Mouse (Mus musculus): Measurements from ENCODE around the gene Pard3. TPM values are rescaled to one million over a fixed set of nuclear protein-coding genes. Genes with fewer than 3 reads are reported as not detected.
A peak's percentile ranks its signal among the peaks of the same experiment; 100 is the strongest.

Pard3 gene
- polyA plus RNA-seq, 1 experiment from 2014 or later, result 33.8 TPM

DNA sequence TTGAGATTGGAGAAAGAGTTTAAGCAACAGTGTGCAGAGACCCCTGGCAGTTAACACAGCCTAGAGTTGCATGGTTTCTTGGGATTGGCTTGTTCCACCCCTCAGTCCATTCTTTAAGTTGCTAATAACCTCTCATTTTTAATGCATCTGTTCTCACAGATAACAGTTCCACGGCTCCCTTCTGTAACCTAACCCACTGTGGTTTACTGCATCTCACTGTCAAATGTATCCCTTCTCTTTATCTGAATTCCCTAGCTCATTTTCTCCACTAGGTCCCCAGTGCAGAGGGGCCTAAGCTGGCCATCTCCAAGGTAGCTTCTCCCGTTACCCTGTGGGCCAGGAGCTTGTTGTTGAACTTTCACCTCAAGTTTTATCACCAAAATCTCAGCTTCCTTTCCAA is 492.1 kb downstream of the Pard3 start:
- H3K4me2 ChIP-seq, result no peak overlapping the region
- no peaks in the 10 kb centered on the region for H3K9me3 ChIP-seq (ENCODE audit: low read depth, low read length)
- WGBS, result 75% methylated on average over 2 of the region's 2 CpGs
- H3K4me1 ChIP-seq (ENCODE audit: insufficient read depth), result 0 out of 2 replicates have a peak, but pooled peaks cover 4% of the 10 kb centered on the region
- no peak for TF ChIP-seq CTCF (IDR thresholded peaks at IDR 0.05; ENCODE audit: low read depth)
- DNase-seq, result no peak
- no peak overlapping the region for H3K9ac ChIP-seq
- H3K27me3 ChIP-seq (ENCODE audit: insufficient read depth, low read length), result no peaks in the 10 kb centered on the region
- H3K27ac ChIP-seq (ENCODE audit: low read depth), result no peak overlapping the region
- H3K36me3 ChIP-seq (ENCODE audit: insufficient read depth), result no peaks in the 10 kb centered on the region
- H3K4me3 ChIP-seq (ENCODE audit: low read depth, low read length), result no peak overlapping the region
- ATAC-seq (ENCODE audit: insufficient read depth), result no peak

DNA sequence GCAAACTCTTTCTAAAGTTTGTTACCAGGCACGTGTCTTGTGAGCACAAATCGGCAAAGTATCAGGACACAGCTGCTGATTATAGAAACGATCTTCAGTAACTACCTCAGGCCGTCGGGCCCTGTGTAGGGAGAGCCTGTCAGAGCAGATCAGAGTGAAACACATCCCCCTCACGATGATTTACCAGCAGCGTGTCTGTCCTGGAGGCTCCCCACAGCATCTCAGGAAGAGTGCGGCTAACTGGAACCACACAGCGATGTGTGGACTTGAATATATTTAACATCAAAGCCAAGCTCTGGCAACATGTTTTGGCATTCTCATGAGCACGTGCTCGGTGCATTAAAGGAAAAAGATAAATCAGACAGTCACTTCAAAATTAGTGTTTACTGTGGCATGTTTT is 493.3 kb downstream of the Pard3 start:
- ATAC-seq (ENCODE audit: insufficient read depth), result 0 out of 2 replicates have a peak, but pooled peaks have one; percentile 41
- H3K27me3 ChIP-seq (ENCODE audit: insufficient read depth, low read length), result no peaks in the 10 kb centered on the region
- H3K9ac ChIP-seq, result no peak overlapping the region
- whole genome bisulfite sequencing, result 44% methylated on average over 11 of the region's 11 CpGs
- H3K27ac ChIP-seq (ENCODE audit: low read depth), result no peak overlapping the region
- H3K9me3 ChIP-seq (ENCODE audit: low read depth, low read length), result no peaks in the 10 kb centered on the region
- H3K4me3 ChIP-seq (ENCODE audit: low read depth, low read length), result no peak overlapping the region
- TF ChIP-seq CTCF (IDR thresholded peaks at IDR 0.05; ENCODE audit: low read depth), result no peak
- H3K36me3 ChIP-seq (ENCODE audit: insufficient read depth), result no peaks in the 10 kb centered on the region
- peak; percentile 45 for DNase-seq
- 0 out of 2 replicates have a peak, but pooled peaks cover 4% of the 10 kb centered on the region for H3K4me1 ChIP-seq (ENCODE audit: insufficient read depth)
- no peak overlapping the region for H3K4me2 ChIP-seq

DNA sequence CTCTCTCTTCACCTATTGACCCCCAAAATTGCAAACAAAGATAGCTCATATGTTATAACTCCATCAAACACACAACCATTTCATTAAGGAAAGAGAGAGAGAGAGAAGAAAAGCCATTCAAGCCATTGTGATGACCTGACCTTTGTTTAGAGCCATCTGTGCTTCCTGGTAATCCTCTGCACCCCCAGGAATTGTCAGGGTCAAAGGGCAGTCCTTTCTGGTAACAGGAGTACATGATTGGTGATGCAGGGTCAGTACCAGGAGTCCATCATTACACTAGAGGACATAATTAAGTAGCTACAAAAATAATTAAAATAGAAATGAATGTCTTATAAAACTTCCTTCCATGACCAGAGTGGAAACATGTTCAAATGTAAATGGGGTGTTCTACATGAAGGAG is 493.9 kb downstream of the Pard3 start:
- no peak for TF ChIP-seq CTCF (IDR thresholded peaks at IDR 0.05; ENCODE audit: low read depth)
- Histone ChIP-seq H3K4me2 (no peak overlapping the region), H3K27me3 (ENCODE audit: insufficient read depth, low read length) (no peaks in the 10 kb centered on the region), H3K27ac (ENCODE audit: low read depth) (no peak overlapping the region), H3K36me3 (ENCODE audit: insufficient read depth) (no peaks in the 10 kb centered on the region), H3K9ac (no peak overlapping the region), H3K4me3 (ENCODE audit: low read depth, low read length) (no peak overlapping the region), H3K4me1 (ENCODE audit: insufficient read depth) (0 out of 2 replicates have a peak, but pooled peaks cover 4% of the 10 kb centered on the region), H3K9me3 (ENCODE audit: low read depth, low read length) (no peaks in the 10 kb centered on the region)
- ATAC-seq (ENCODE audit: insufficient read depth), result no peak
- no peak for DNase-seq

DNA sequence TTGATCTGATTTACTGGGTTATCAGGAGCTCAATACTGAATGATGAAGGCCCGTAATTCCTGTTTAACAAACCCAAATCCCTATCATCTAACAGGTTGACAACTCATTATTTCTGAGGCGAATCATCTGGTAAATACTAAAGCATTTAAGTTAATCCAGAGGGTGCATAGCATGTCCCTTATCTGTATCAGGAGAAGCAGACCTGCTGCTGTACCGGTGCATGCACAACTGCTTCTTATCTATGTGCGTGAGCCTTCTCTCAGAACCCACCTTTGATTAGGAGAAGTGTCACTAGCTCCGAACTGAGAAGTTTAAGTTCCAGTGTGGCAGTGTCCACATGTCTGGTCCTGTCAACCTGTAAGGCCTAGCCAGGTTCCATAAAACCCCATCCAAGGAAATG is 499.9 kb downstream of the Pard3 start:
- no peak for TF ChIP-seq CTCF (IDR thresholded peaks at IDR 0.05; ENCODE audit: low read depth)
- Histone ChIP-seq H3K27ac (ENCODE audit: low read depth) (no peak overlapping the region), H3K4me3 (ENCODE audit: low read depth, low read length) (no peak overlapping the region), H3K36me3 (ENCODE audit: insufficient read depth) (no peaks in the 10 kb centered on the region), H3K9me3 (ENCODE audit: low read depth, low read length) (no peaks in the 10 kb centered on the region), H3K9ac (no peak overlapping the region), H3K27me3 (ENCODE audit: insufficient read depth, low read length) (no peaks in the 10 kb centered on the region), H3K4me1 (ENCODE audit: insufficient read depth) (no peaks in the 10 kb centered on the region), H3K4me2 (no peak overlapping the region)
- no peak for DNase-seq
- WGBS, result 85% methylated on average over 5 of the region's 5 CpGs
- no peak for ATAC-seq (ENCODE audit: insufficient read depth)

DNA sequence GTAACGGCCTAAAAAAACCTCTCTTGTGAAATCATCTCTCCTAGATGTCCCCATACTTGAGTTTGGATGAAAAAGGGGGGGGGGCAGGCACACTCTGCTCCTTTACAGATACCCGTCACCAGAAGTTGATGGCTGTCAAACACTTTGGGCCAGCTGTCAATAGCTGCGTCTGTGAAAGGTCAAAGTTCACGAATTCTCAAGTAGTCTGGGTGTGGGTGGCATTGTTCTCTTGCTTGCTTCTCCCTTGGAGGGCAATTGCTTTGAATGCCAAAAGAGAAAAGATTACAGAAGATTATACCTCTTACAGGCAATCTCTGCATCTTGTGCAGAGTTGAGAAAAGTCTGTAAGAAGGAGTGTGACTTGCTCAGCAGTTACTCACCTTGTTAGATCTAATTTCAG is 500.7 kb downstream of the Pard3 start:
- 59% methylated on average over 4 of the region's 4 CpGs for WGBS
- H3K9ac ChIP-seq, result no peak overlapping the region
- no peak overlapping the region for H3K4me2 ChIP-seq
- H3K27ac ChIP-seq (ENCODE audit: low read depth), result no peak overlapping the region
- DNase-seq (no peak), ATAC-seq (ENCODE audit: insufficient read depth) (no peak)
- TF ChIP-seq CTCF (IDR thresholded peaks at IDR 0.05; ENCODE audit: low read depth), result no peak
- H3K36me3 ChIP-seq (ENCODE audit: insufficient read depth), result no peaks in the 10 kb centered on the region
- H3K4me1 ChIP-seq (ENCODE audit: insufficient read depth), result no peaks in the 10 kb centered on the region
- no peaks in the 10 kb centered on the region for H3K27me3 ChIP-seq (ENCODE audit: insufficient read depth, low read length)
- no peaks in the 10 kb centered on the region for H3K9me3 ChIP-seq (ENCODE audit: low read depth, low read length)
- H3K4me3 ChIP-seq (ENCODE audit: low read depth, low read length), result no peak overlapping the region

DNA sequence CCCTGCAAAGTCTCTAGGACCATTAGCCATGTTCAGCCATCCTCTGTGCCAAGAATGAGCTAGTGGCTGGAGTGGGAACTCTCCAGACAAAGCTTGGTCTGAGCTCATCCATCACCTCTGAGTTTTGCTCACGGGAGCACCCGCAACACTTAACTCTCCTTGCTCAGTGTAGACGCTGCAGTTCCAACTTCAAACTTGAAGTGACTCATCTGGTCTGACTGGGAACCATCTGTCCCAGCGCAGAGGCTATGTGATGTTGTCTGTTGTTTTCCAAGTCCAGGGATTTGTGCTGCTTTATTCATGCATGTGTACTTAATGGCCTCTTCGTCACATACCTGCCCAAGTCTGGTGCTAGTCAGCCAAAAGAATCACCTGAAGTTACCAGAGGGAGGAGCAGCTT is 505.5 kb downstream of the Pard3 start:
- no peak overlapping the region for H3K27ac ChIP-seq (ENCODE audit: low read depth)
- no peak overlapping the region for H3K4me3 ChIP-seq (ENCODE audit: low read depth, low read length)
- TF ChIP-seq CTCF (IDR thresholded peaks at IDR 0.05; ENCODE audit: low read depth), result no peak
- no peak overlapping the region for H3K9ac ChIP-seq
- H3K4me2 ChIP-seq, result no peak overlapping the region
- DNase-seq (no peak), ATAC-seq (ENCODE audit: insufficient read depth) (no peak)
- 62% methylated on average over 5 of the region's 5 CpGs for WGBS
- no peaks in the 10 kb centered on the region for H3K9me3 ChIP-seq (ENCODE audit: low read depth, low read length)
- H3K4me1 ChIP-seq (ENCODE audit: insufficient read depth), result no peaks in the 10 kb centered on the region
- no peaks in the 10 kb centered on the region for H3K27me3 ChIP-seq (ENCODE audit: insufficient read depth, low read length)
- no peaks in the 10 kb centered on the region for H3K36me3 ChIP-seq (ENCODE audit: insufficient read depth)

DNA sequence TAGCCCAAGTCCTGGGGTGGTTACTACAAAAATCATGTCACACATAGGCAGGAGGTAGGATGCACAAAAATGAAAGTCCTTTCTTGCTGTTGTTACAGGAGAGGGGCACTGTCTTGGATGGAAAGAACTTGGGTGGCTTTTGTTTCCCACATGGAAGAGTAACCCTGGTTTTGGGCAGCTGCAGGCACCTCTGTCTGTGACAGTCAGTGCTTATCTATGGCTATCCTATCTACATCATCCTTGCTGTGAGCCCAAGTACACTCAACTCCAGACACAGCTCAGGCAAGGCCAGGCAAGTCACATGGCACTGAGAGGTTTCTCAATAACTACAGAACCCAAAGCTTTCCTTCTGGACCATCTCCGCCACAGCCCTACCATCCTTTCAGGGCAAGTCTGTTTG is 506.8 kb downstream of the Pard3 start:
- no peaks in the 10 kb centered on the region for H3K27me3 ChIP-seq (ENCODE audit: insufficient read depth, low read length)
- H3K9ac ChIP-seq, result no peak overlapping the region
- H3K36me3 ChIP-seq (ENCODE audit: insufficient read depth), result no peaks in the 10 kb centered on the region
- no peak overlapping the region for H3K4me2 ChIP-seq
- ATAC-seq (ENCODE audit: insufficient read depth) (no peak), DNase-seq (no peak)
- no peaks in the 10 kb centered on the region for H3K9me3 ChIP-seq (ENCODE audit: low read depth, low read length)
- no peaks in the 10 kb centered on the region for H3K4me1 ChIP-seq (ENCODE audit: insufficient read depth)
- 98% methylated on average over 1 of the region's 1 CpGs for WGBS
- H3K27ac ChIP-seq (ENCODE audit: low read depth), result no peak overlapping the region
- TF ChIP-seq CTCF (IDR thresholded peaks at IDR 0.05; ENCODE audit: low read depth), result no peak
- H3K4me3 ChIP-seq (ENCODE audit: low read depth, low read length), result no peak overlapping the region

DNA sequence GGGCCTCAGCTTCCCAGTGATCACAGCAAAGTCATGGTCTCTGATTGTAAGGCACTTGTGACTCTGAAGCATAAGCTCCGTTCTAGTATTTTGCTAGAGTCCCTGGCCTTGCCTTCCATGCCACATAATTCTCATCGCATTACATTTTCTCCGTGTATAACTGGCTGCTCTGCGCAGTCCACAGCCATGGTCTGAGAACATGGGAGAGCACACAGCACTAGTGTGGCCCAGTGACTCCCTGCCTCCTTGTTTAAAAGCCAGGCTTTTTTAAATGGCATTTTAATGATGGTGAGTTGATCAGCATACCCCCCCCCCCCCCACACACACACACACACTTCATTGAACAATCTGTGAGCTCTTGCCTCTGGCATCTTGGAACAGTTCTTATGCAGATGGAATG is 508.8 kb downstream of the Pard3 start:
- Histone ChIP-seq H3K9ac (no peak overlapping the region), H3K4me2 (no peak overlapping the region), H3K4me3 (ENCODE audit: low read depth, low read length) (no peak overlapping the region), H3K9me3 (ENCODE audit: low read depth, low read length) (no peaks in the 10 kb centered on the region), H3K36me3 (ENCODE audit: insufficient read depth) (no peaks in the 10 kb centered on the region), H3K4me1 (ENCODE audit: insufficient read depth) (no peaks in the 10 kb centered on the region), H3K27me3 (ENCODE audit: insufficient read depth, low read length) (no peaks in the 10 kb centered on the region), H3K27ac (ENCODE audit: low read depth) (no peak overlapping the region)
- TF ChIP-seq CTCF (IDR thresholded peaks at IDR 0.05; ENCODE audit: low read depth), result no peak
- 94% methylated on average over 4 of the region's 4 CpGs for WGBS
- ATAC-seq (ENCODE audit: insufficient read depth), result no peak
- DNase-seq, result no peak
